Mouse (Mus musculus): ENCODE results near the gene Pla2g5. TPM values are rescaled to one million over a fixed set of nuclear protein-coding genes. Genes with fewer than 3 reads are reported as not detected.
"Not testable (repeated sequence)": the region's sequence is repeated elsewhere in the genome, so short reads cannot be mapped to it uniquely, and the experiment has no call there.

Gene Pla2g5
- total RNA-seq, 2 experiments from 2014 or later = 1.3 to 2.3 TPM

GRCm38 (mm10) chr4:138858446-138858845 lies 4.8 kb downstream of the Pla2g5 start:
- DNase-seq (ENCODE audit: low spot score in 2 of 2) = peak in 1 of 2 experiments; percentile 38

GRCm38 (mm10) chr4:138857576-138857975 lies 5.7 kb downstream of the Pla2g5 start:
- DNase-seq (ENCODE audit: low spot score in 2 of 2) = no peak

GRCm38 (mm10) chr4:138856491-138856890 lies 6.8 kb downstream of the Pla2g5 start:
- DNase-seq (ENCODE audit: low spot score in 2 of 2) = peak; percentile 56 to 79

GRCm38 (mm10) chr4:138855092-138855632 lies 8.1 kb downstream of the Pla2g5 start:
- no peak for DNase-seq (ENCODE audit: low spot score in 2 of 2)

GRCm38 (mm10) chr4:138852961-138853360 lies 10.3 kb downstream of the Pla2g5 start:
- no peak for DNase-seq (ENCODE audit: low spot score in 2 of 2)

- peak; percentile 66 to 85 for DNase-seq (ENCODE audit: low spot score in 2 of 2)
Measured at GRCm38 (mm10) chr4:138851463-138851862, 11.8 kb downstream of the Pla2g5 start.

- DNase-seq (ENCODE audit: low spot score in 2 of 2) = peak; percentile 83 to 94
Measured at GRCm38 (mm10) chr4:138841386-138841785, 21.9 kb downstream of the Pla2g5 start.

- no peak for DNase-seq (ENCODE audit: low spot score in 2 of 2)
Measured at GRCm38 (mm10) chr4:138840726-138841125, 22.6 kb downstream of the Pla2g5 start.

GRCm38 (mm10) chr4:138839806-138840205 lies 23.5 kb downstream of the Pla2g5 start:
- no peak for DNase-seq (ENCODE audit: low spot score in 2 of 2)

- DNase-seq (ENCODE audit: low spot score in 2 of 2) = no peak
Measured at GRCm38 (mm10) chr4:138827147-138827546, 36.1 kb downstream of the Pla2g5 start.

- no peak for DNase-seq (ENCODE audit: low spot score in 2 of 2)
Measured at GRCm38 (mm10) chr4:138825751-138826567, 37.3 kb downstream of the Pla2g5 start.

- peak in 1 of 2 experiments; percentile 24 for DNase-seq (ENCODE audit: low spot score in 2 of 2)
Measured at GRCm38 (mm10) chr4:138824660-138825059, 38.6 kb downstream of the Pla2g5 start.

- not testable (repeated sequence) for DNase-seq (ENCODE audit: low spot score in 2 of 2)
Measured at GRCm38 (mm10) chr4:138824161-138824560, 39.1 kb downstream of the Pla2g5 start.

- DNase-seq (ENCODE audit: low spot score in 2 of 2) = no peak
Measured at GRCm38 (mm10) chr4:138821036-138821435, 42.2 kb downstream of the Pla2g5 start.

GRCm38 (mm10) chr4:138819101-138819500 lies 44.2 kb downstream of the Pla2g5 start:
- no peak for DNase-seq (ENCODE audit: low spot score in 2 of 2)

GRCm38 (mm10) chr4:138817736-138818135 lies 45.5 kb downstream of the Pla2g5 start:
- DNase-seq (ENCODE audit: low spot score in 2 of 2) = no peak

GRCm38 (mm10) chr4:138816166-138816565 lies 47.1 kb downstream of the Pla2g5 start:
- DNase-seq (ENCODE audit: low spot score in 2 of 2) = no peak

- no peak for DNase-seq (ENCODE audit: low spot score in 2 of 2)
Measured at GRCm38 (mm10) chr4:138806920-138807541, 56.3 kb downstream of the Pla2g5 start.

GRCm38 (mm10) chr4:138806160-138806559 lies 57.1 kb downstream of the Pla2g5 start:
- no peak for DNase-seq (ENCODE audit: low spot score in 2 of 2)

GRCm38 (mm10) chr4:138805248-138805647 lies 58.0 kb downstream of the Pla2g5 start:
- DNase-seq (ENCODE audit: low spot score in 2 of 2) = no peak

GRCm38 (mm10) chr4:138802917-138803316 lies 60.4 kb downstream of the Pla2g5 start:
- DNase-seq (ENCODE audit: low spot score in 2 of 2) = no peak

GRCm38 (mm10) chr4:138801631-138802030 lies 61.7 kb downstream of the Pla2g5 start:
- DNase-seq (ENCODE audit: low spot score in 2 of 2) = no peak
